Mouse (Mus musculus): ENCODE data around the gene Gabrb1.
"Not testable (repeated sequence)": the region's sequence is repeated elsewhere in the genome, so short reads cannot be mapped to it uniquely, and the experiment has no call there.

Gene Gabrb1

DNA sequence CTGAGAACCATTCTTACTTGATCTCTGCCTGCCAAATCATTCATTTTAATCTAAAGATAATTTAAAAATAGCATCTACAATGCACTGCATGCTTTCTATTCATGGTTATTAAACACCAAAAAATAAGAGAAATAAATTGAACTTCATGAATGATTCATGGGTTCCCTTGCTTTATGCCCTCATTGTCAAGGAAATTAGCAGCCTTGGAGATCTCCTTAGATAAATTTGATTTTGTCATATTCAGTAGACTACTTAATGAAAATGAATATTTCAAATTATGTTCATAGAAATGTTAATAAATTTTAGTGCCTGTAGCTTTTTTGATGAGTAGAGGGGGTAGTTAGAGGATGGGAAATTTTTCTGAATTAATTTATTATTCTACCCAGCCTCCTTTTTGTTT is 379.0 kb downstream of the Gabrb1 start:
- no peak for DNase-seq (ENCODE audit: low spot score in 2 of 2)

DNA sequence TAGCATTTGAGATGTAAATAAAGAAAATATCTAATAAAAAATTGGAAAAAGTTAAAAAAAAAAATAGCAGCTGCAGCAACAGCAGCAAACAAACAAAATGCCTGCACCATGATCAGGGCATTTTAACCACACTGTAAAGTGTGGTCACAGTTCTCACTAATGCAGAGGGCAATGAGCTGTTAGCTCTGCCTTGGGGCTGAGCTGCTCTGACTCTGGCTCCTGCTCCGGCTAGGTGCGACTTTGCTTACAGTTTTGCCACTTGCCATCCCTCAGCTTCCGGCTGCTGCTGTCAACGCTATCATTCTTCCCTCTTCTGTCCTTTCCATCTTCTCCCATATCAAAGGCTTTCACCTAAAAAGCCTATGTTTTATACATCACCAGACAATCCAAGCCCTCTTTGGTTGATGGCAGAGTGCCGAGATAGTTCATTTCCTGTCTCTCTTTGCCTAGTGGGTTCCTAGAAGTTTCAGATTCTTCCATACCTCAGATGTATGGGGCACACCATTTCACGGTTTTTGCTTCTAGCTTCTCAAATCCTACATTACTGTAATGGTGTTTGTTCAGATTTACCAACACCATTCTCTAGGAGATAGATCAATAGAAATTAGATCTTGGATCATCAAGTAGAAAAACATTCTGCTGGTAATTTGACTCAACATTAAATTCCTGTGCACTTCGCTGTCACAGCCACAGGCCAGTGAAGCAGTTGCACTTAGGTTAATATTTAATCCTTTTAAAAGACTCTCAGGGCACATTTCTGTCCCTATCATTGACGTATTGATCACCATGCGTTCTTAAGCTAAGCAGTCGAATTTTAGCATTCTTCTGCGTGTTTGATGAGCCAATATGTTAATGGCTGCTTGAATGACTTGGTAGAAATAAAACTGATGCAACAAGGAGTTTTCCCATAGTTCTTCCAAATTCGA is 385.6 kb downstream of the Gabrb1 start:
- no peak for DNase-seq (ENCODE audit: low spot score in 2 of 2)

DNA sequence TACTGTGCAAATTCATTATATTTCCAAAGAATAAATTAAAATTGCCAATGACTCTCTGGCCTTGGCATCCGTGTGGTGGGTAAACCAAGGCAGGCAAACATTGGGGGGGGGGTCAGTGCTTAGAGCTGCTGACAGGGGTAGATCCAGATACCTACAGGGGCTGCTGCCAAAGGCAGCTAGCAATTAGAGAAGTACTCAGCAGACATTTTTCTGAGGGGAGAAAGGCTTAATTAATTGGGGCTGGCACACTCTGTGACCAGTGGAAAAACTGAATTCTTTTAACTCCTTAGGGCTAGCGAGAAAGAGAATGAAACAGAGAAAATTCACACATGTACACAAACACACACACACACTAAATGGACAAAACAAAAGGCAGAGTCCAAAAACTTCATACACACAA is 388.3 kb downstream of the Gabrb1 start:
- DNase-seq (ENCODE audit: low spot score in 2 of 2), result no peak

DNA sequence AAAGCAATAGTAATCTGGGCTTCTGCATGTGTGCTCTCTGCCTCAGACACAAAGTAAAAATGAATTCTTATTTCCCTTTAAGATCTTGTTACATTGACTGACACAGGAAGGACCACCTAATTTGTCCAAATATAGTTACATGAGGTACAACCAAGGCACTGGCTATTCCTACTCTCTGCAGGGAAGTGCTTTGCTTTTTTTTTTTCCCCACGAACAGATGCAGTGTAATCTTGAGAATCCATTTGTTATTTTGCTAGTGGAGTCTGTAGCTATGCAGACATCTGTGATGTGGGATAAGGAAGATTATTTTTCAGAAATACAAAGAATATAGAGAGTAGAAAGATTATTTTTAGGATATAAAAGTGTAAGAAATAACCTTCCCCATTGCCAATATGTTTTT is 406.2 kb downstream of the Gabrb1 start:
- no peak for DNase-seq (ENCODE audit: low spot score in 2 of 2)

DNA sequence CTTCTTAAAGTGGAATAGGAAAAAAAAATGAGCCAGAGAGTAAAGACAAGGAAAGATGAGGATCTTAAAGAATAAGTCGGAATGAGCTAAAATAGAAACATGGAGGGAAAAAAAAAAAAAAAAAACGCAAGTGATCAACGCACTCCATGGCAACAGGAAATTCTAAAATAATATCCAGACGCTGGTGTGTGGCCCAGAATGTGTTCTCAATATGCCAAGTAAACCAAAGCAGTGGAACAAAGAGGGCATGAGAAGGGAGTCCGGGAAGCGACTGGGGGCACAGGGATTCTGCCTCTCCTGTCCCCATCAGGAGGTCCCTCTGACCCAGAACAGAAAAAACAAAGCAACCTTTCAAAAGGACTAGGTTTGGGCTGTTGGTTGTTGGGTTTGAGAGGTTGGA is 410.9 kb downstream of the Gabrb1 start:
- DNase-seq (ENCODE audit: low spot score in 2 of 2), result no peak

DNA sequence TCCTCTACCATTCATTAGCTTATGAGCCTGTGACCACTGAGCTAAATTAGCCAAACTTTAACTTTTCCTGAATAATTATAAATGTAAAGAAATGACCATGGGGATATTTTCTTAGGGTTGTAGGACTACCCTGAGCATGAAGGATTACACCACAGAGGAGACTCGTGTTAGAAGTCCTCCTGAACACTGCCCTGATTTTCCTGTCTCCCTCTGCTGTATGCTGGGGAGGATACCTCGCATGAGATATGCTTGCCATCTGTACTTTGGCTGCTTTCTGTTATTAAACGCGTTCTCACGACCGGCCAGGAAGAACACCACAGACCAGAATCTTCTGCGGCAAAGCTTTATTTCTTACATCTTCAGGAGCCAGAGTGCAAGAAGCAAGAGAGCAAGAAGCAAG is 411.5 kb downstream of the Gabrb1 start:
- not testable (repeated sequence) for DNase-seq (ENCODE audit: low spot score in 2 of 2)

DNA sequence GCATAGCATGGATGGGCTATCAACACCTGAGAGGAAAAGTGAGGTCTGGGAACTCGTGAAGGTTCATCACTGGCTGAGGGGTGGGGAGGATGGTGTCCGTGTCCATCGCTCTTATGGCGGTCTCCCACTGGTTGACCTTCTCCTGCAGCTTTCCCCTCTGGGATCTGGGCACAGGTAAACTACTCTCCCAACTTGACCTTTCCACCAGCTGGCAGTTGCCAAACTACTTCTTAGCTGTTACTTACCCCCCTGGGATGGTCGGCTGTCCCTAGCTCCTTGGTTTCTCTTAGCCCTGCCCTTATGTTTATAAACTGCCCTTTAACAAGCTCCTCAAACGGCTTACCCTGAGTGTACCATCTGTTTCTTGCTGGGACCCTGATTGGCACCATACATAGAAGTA is 418.9 kb downstream of the Gabrb1 start:
- no peak for DNase-seq (ENCODE audit: low spot score in 2 of 2)

DNA sequence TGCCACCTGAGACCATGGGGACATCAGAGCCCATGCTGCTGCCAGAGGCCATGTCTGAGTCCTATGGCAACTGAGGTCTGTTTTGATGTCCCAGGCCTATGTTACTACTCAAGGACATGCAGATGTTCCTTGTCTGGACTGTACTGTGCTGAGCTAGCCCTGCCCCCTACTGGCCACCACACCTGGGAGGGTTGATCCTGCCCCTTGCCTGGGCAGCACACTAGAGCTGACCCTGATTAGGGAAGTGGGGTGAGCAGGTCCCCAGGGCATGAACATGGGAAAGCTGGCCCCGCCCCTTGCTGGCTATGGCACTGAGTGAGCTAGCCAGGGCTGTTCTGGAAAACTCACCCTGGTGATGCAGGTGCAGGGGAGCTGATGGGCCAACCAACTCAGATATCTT is 428.6 kb downstream of the Gabrb1 start:
- no peak for DNase-seq (ENCODE audit: low spot score in 2 of 2)

DNA sequence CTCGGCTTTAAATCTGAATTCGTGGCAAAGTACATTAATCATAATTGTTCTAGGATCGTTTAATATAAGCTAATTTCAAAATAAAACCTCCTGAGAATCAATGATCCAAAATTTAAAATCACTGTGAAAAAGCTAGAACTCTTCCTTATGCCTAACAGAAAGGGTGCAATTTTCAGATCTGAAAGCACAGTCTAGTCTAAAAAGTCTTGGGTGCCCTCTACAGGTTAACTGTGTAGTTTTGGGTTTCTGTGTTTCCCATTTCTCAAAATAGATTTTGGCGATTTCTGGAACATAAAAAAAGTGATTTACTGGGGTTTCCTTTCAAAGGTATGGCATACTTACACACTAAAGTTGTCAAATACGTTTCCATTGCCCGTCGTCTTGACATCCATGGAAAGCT is 436.7 kb downstream of the Gabrb1 start:
- DNase-seq (ENCODE audit: low spot score in 2 of 2), result no peak

DNA sequence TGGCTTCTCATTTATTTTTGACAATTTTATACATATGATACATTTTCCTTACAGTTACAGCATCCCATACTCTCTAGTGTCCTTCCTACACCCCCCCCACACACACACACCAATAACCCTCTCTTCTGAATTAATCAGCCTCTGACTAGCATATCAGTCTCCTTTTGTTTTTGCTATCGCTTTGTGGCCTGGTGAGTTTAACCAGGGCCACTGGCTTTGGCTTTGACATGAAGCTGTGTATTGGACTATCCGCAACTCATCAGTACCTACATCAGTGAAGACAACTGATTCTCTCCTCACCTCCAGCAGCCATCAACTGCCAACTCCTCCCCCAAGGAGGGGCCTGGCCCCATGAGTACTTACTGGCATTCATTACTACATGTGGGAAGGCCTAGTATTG is 437.1 kb downstream of the Gabrb1 start:
- DNase-seq (ENCODE audit: low spot score in 2 of 2), result no peak

DNA sequence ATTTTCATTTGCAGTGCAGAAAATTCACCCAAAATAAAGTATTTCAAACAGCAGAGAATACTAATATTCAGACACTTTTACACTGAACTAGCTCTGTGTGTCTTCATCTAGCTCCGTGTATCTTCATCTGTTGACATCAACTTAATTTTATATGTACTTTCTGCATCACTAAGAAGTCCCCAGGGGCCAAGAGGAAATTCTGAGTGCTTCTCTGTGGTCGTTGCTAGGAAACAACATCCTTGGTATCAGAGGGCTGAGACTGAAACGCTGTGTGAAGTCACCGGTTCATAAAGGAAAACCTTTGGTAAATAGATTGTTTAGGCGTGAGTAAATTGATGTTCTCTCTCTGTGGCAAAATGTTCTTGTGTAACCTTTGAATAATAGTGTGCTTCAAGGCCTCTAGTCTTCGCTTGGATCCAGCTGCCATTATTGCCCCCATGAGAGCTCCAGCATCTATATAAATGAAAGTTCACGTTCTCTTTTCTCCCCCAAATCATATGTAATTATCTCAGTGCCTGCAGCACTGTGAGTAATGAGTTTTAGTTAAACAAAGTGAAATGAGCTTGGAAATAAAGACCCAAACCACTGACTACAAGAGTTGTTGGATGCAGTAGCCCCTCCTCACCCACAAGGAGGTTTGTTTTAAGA is 446.5 kb downstream of the Gabrb1 start:
- no peak for DNase-seq (ENCODE audit: low spot score in 2 of 2)

DNA sequence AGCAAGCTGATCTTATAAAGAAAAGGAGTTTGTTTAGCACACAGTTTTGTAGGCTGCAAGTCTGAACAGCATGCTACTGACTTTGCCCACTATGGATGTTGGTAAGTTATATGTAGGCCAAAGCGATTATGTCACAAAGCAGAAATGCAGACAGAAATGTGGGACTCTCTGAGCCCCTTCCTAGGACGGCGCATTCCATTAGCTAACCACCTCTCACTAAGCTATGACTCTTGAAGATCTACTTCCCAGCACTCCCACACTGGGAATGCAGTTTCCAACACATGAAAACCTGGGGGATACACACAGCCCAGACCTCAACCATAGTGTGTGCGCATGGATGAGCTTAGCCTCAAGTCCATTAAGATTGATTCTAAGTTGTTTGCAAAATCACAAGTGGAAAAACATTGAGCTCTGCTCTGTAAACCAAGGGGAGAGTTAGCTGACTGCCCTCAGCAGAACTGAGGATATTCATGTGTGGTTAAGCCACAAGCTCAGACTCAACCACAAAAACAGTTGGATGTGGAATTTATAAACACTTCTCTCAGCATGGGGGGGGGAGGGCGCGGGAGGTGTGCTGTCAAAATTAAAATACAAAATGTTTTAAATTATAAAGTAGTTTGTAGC is 464.6 kb downstream of the Gabrb1 start:
- DNase-seq (ENCODE audit: low spot score in 2 of 2), result no peak

DNA sequence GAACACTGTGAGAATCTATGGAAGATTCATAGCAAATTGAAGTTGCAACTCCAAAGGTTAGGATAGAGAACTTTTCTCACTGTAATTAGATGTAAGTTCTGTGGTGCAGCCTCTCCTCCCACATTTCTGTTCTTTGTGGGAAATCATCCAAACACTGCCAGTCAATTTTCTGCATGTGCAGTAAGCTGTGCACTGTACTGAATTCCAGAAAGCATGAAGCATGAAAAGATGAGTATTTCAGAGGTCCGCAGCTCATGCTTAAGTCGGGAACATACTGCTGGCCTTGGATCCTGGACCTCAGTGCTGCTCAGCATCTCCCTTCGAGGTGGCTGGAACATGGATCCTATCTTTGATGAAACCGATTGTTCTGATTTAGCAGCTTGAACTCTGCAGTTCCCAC is 468.8 kb downstream of the Gabrb1 start:
- DNase-seq (ENCODE audit: low spot score in 2 of 2), result no peak

DNA sequence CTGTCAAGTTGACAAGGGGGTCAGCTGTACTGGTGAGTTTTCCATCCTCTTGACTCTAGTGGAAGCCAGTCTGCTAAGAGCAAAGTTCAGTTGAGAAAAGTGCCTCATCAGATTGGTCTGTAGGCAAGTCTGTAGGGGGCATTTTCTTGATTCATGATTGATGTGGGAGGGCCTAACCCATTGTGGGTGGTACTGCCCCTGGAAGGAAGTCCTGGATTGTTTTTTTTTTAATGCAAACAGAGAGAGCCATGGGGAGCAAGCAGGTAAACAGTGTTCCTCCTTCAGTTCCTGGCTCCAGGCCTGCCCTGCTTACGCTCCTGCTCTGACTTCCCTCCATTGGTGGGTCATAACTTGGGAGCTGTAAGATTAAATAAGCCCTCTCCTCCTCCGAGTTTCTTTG is 476.0 kb downstream of the Gabrb1 start:
- no peak for DNase-seq (ENCODE audit: low spot score in 2 of 2)

DNA sequence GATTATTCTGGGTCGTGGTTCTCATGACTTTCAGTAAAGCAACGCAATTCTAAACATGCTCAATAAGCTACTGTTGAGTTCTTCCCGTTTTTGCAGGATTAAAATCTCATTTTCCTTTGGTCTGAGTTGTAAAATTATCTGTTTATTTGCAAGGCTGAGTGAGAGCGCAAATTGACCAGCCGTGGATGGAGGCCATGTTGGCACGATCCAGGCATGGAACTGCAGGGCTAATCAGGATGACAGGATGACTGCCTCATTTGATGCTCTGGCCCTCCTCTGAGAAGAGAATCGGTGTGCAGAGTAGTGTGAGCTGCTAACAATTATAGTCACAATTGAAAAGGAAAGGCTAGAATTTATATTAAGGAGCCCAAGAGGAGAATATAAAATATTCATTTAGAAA is 480.3 kb downstream of the Gabrb1 start:
- DNase-seq (ENCODE audit: low spot score in 2 of 2), result no peak

DNA sequence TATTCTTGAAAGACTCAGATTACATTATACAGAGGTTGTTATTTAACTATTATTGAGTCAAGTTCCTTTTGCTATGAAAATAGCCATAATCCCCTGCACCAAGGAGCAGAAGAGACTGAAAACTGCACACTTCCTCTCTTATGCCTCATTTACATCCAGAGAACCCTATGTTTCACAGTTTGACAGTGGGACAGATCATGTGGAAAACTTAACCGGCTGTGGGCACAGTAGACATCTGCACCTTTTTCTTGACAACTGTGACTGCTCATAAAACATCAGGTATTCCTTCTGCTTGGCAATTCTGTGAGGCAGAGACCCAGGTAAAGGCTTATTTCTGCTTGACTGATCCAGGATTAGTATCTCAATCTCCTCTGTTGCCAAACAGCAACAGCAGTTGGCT is 481.7 kb downstream of the Gabrb1 start:
- DNase-seq (ENCODE audit: low spot score in 2 of 2), result no peak

DNA sequence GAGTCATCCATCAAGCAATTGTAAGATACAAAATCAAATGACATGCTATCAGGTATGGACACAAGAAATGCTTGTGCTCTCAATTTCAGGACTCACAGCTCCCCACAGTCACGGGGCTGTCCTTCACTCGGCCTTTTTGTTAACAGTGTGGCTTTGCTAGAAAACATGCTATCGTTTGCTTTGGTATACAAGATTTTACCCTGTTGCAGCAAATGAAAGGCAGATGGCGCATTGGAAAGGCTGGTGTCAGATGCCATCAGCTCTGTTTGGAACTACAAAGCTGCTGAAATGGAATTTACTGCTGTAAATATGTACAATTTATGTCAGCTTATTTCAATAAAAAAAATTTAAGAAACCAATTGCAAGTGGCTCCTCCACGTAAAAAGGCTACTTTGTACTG is 490.8 kb downstream of the Gabrb1 start:
- DNase-seq (ENCODE audit: low spot score in 2 of 2), result no peak

DNA sequence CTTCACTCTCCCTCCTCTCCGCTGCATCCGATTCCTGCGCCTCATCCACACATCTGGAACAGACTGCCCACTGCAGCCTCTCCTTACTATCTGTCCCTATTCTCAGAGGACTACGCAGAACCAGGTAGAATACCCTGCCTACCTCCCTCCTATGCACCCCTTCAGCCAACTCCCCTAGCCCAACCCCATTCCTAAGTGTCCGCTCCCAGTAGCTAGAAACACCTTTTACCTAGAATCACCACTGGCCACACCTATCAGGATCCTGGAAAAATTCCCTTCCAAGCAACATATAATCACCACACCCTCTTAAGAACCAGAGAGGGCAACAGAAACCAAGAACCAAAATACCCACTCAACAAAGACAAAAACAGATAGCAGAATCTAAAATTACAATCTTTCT is 493.0 kb downstream of the Gabrb1 start:
- no peak for DNase-seq (ENCODE audit: low spot score in 2 of 2)

DNA sequence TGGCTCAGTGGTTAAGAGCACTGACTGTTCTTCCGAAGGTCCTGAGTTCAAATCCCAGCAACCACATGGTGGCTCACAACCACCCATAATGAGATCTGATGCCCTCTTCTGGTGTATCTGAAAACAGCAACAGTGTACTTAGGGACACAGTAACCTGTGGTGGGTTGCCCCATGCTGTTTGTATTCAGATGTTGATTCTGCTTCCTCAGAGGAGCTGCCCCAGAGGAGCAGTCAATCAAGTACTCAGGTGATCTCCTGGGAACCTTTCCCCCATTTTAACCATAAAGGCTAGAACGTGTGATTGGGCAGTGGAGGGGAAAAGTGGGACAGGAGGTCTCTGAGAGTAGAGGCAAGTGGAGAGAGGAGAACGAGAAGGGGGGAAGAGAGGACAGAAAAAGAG is 497.8 kb downstream of the Gabrb1 start:
- DNase-seq (ENCODE audit: low spot score in 2 of 2), result not testable (repeated sequence)

DNA sequence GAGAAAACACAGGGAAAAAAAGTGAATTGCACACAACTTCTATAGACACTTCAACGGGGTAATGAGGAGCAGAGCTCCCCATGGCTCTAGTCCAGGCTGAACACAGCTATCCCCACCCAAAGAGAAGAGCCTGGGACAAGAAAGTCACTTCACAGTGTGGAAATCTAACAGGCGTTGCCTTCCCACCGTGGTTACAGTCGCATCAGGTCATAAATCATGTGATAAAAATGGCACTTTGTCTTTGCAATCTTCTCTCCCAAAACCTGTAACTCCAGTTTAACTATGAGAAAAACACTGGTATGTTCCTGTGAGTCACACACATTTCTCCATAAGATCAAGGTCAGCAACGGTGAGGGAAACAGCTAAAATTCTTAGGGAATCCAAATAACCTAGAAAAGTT is 498.7 kb downstream of the Gabrb1 start:
- DNase-seq (ENCODE audit: low spot score in 2 of 2), result no peak

DNA sequence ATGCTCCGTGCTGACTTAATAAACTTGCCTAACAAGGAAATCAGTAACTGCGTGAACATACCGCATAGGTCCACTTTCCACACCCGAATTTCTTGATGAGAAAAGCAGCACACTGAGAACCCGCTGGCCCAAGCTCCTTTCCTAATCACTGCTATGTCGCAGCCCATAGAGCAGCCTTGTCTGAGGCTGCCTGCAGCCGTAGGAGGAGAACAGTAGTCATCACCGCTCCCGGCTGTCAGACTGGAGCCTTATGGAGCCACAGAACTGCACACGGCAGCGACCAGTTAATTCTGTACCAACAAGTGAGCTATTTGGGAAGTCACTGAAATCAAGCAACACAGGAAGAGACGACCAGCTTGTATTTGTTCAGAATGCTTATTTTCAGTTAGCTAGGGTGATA is 500.8 kb downstream of the Gabrb1 start:
- DNase-seq (ENCODE audit: low spot score in 2 of 2), result no peak

DNA sequence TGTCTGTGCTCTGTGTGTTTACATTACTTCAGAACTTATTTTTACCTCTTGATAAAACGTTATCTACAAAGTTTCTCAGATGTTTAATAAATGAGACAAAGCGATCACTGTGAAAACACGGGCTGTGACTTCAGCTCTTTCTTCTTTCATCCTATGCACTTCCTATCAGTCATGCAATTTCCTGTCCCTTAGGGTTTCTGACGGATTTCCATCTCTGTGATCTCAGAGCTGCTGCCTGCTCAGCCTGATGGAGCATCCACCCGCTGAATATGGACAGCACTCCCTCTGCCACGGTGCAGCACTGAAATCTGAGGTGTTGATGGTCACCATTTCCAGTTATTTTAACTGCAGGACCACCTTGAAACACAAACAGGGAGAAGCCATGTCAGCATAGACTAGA is 501.6 kb downstream of the Gabrb1 start:
- no peak for DNase-seq (ENCODE audit: low spot score in 2 of 2)

All from frontal cortex, postnatal 14 days (tissue).